Mouse (Mus musculus): ENCODE measurements around the gene Dmkn. TPM values are rescaled to one million over a fixed set of nuclear protein-coding genes. Genes with fewer than 3 reads are reported as not detected.
"Not testable (repeated sequence)": the region's sequence is repeated elsewhere in the genome, so short reads cannot be mapped to it uniquely, and the experiment has no call there.

Gene Dmkn
- polyA plus RNA-seq, 1 experiment: 4.5 TPM

GRCm38 (mm10) chr7:30810319-30810718 lies 46.8 kb downstream of the Dmkn start:
- no peak for DNase-seq (ENCODE audit: extremely low spot score in 1 of 2, low spot score in 1 of 2)

DNA sequence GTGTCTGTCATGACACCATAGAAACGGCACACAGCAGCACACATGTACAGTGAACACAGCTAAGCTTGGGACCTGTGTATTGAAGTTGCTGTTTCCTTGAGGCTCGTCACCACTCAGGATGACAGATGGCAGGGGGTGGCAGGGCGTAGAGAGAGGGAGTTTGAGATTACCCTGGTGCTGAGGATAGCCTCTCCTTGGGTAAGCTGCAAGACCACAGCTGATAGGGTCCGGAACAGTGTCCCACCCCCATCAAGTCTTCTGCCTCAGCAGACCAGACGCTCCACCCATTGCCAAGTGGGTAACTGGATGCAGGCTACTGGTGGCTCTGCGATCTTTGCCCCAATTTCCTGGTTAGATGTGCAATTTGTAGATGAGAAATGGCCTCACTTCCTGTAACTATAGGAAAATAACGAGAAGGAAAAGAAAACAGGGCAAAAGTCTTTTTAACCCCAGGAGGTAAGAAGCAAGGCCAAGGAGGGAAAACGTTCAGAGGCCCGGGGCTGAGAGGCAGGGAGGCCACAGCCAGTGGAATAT lies 48.3 kb downstream of the Dmkn start:
- DNase-seq (ENCODE audit: extremely low spot score in 1 of 2, low spot score in 1 of 2): no peak

DNA sequence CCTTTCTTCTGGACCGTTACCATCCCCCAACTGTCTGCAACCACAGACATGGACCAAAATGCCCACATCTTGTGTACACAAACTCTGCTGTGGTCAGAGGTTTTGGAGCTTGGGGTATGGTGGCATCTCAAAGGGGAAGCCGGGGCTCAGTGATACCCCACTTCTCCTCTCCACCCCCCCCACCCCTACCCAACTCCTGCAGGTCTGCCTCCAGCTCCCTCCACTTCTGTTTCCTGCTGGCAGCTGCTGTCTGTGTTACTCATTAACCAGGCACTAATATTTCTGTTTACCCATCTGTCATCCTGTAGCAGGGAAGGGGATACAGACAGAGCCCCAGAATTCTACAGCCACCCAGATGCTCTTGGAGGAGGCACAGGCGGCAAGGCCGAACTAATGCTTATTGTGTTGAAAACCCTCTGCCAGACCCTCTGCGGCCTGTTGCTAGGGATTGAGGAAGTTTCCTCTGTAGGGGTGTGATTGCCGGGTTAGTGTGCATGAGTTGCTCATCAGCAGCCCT lies 48.8 kb downstream of the Dmkn start:
- DNase-seq (ENCODE audit: extremely low spot score in 1 of 2, low spot score in 1 of 2): no peak

GRCm38 (mm10) chr7:30820131-30820530 lies 56.6 kb downstream of the Dmkn start:
- DNase-seq (ENCODE audit: extremely low spot score in 1 of 2, low spot score in 1 of 2): no peak

GRCm38 (mm10) chr7:30820854-30821445 lies 57.4 kb downstream of the Dmkn start:
- DNase-seq (ENCODE audit: extremely low spot score in 1 of 2, low spot score in 1 of 2): no peak

GRCm38 (mm10) chr7:30821532-30821931 lies 58.0 kb downstream of the Dmkn start:
- DNase-seq (ENCODE audit: extremely low spot score in 1 of 2, low spot score in 1 of 2): no peak

- no peak for DNase-seq (ENCODE audit: extremely low spot score in 1 of 2, low spot score in 1 of 2)
Observed at GRCm38 (mm10) chr7:30823675-30824074, 60.1 kb downstream of the Dmkn start, which contains the start of gene Ffar2. Gene Ffar2 (minus strand): TSS chr7:30823775.

DNA sequence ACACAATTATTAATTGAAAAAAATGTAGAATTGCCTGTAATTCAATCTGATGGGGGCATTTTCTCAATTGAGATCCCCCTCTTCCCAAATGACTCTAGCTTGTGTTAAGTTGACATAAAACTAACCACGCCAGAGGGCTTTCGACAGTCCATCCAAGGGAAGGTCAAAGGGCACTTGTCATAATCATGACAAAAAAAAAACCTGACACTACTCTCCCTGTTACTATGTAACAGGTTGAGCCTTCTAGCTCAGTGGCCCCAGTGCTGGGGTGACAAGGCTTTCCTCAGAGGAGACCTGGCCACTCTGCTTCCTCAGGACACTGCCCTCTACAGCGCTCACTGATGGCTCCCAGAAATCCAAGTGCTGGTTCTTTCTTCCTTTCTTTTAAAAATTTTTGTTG lies 60.8 kb downstream of the Dmkn start:
- DNase-seq (ENCODE audit: extremely low spot score in 1 of 2, low spot score in 1 of 2): no peak

DNA sequence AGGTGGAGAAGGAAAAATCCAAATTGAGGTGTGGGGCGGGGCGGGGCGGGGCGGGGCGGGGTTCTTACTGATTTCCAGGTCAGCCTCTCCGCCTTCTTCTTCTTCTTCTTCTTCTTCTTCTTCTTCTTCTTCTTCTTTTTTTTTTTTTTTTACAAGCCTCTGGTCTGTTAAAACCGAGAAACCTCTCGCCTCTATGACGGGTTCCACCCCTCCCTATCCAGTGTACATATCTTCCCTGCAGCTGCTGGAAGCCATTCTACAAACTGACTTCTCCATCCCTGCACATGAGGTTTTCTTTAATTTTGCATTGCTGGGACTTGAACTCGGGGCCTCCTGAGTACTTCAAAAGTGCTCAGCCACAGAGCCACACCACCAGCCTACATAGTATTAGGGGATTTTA lies 63.1 kb downstream of the Dmkn start:
- DNase-seq (ENCODE audit: extremely low spot score in 1 of 2, low spot score in 1 of 2): no peak

DNA sequence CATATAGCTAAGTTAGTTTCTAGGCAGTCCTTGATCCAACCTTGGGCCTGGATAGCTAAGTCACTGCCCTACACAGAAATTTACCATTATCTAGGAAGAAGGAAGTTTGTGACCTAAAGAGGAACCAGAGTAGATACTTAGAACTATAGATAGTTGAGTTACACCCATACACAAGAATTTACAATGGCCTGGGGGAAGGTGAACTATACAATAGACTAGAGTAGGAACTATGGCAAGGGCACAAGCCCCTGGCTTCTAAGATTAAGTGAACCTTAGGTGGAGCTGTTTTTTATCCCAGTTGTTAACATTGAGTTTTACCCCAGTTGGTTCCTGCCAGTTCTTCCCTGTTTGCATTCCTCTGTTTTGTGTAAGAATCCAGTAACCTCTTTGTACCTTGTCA lies 65.3 kb downstream of the Dmkn start:
- DNase-seq (ENCODE audit: extremely low spot score in 1 of 2, low spot score in 1 of 2): not testable (repeated sequence)

DNA sequence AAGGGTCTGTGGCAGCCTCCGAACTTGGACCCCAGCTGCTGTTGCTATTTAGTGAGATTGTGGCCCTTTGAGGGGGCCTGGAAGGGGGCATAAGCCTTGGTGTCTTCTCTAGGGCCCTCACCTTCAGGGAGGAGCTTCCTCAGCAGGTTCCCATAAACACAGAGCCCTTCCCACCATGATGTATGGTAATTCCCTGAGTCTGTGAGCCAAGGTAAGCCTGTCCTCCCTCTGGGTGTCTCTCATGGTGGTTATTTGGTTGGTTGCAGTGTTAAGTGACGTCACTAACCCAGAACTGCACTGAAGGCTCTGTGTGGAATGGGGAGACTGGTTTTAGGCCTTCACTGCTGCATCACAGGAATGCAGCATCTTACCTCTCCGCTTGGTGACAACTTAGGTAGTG lies 65.9 kb downstream of the Dmkn start:
- DNase-seq (ENCODE audit: extremely low spot score in 1 of 2, low spot score in 1 of 2): no peak

Other genes with a start within 250 kb of the Dmkn start
- gene Arhgap33, start 228.7 kb upstream of the Dmkn start, polyA plus RNA-seq (2012; rRNA removed): 172 and 192 TPM in 2 replicates
- 9.3 and 10.7 TPM in 2 replicates for gene Hspb6, start 211.6 kb upstream of the Dmkn start, polyA plus RNA-seq (2012; rRNA removed)
- gene Proser3, start 211.5 kb upstream of the Dmkn start, polyA plus RNA-seq (2012; rRNA removed): 7.3 and 8.3 TPM in 2 replicates
- 64.1 and 67.3 TPM in 2 replicates for gene Lin37, start 203.9 kb upstream of the Dmkn start, polyA plus RNA-seq (2012; rRNA removed)
- 125 and 131 TPM in 2 replicates for gene U2af1l4, start 200.5 kb upstream of the Dmkn start, polyA plus RNA-seq (2012; rRNA removed)
- gene Gm49396, start 200.4 kb upstream of the Dmkn start, polyA plus RNA-seq (2012; rRNA removed): 8.2 and 9.4 TPM in 2 replicates
- gene Psenen, start 200.1 kb upstream of the Dmkn start, polyA plus RNA-seq (2012; rRNA removed): 114 and 133 TPM in 2 replicates
- 6.2 and 7.9 TPM in 2 replicates for gene Igflr1, start 198.3 kb upstream of the Dmkn start, polyA plus RNA-seq (2012; rRNA removed)
- gene Kmt2b, start 175.0 kb upstream of the Dmkn start, polyA plus RNA-seq (2012; rRNA removed): 42.2 and 45.9 TPM in 2 replicates
- 0.04 TPM in 1 of 2 replicates, not detected in the other for gene Zbtb32, start 164.8 kb upstream of the Dmkn start, polyA plus RNA-seq (2012; rRNA removed)
- gene Upk1a, start 150.9 kb upstream of the Dmkn start, polyA plus RNA-seq (2012; rRNA removed): 1.7 and 2.3 TPM in 2 replicates
- 893 and 1,127 TPM in 2 replicates for gene Cox6b1, start 137.6 kb upstream of the Dmkn start, polyA plus RNA-seq (2012; rRNA removed)
- not detected in 2 replicates for gene Etv2, start 127.9 kb upstream of the Dmkn start, polyA plus RNA-seq (2012; rRNA removed)
- 59.7 and 66.4 TPM in 2 replicates for gene Rbm42, start 113.4 kb upstream of the Dmkn start, polyA plus RNA-seq (2012; rRNA removed)
- 11.8 and 13.0 TPM in 2 replicates for gene Haus5, start 98.8 kb upstream of the Dmkn start, polyA plus RNA-seq (2012; rRNA removed)
- gene Pmis2, start 92.2 kb upstream of the Dmkn start, polyA plus RNA-seq (2012; rRNA removed): not detected in 2 replicates
- gene 2200002J24Rik, start 64.8 kb upstream of the Dmkn start, polyA plus RNA-seq (2012; rRNA removed): not detected in 2 replicates
- gene Atp4a, start 51.5 kb upstream of the Dmkn start, polyA plus RNA-seq (2012; rRNA removed): 0.65 and 0.82 TPM in 2 replicates
- 167 and 185 TPM in 2 replicates for gene Tmem147, start 34.2 kb upstream of the Dmkn start, polyA plus RNA-seq (2012; rRNA removed)
- gene Gapdhs, start 20.1 kb upstream of the Dmkn start, polyA plus RNA-seq (2012; rRNA removed): not detected in 2 replicates
- 14.6 and 15.1 TPM in 2 replicates for gene Sbsn, start 12.3 kb upstream of the Dmkn start, polyA plus RNA-seq (2012; rRNA removed)
- not detected in 2 replicates for gene Krtdap, start 24.1 kb downstream of the Dmkn start, polyA plus RNA-seq (2012; rRNA removed)
- 0.13 and 0.14 TPM in 2 replicates for gene Ffar2, start 60.0 kb downstream of the Dmkn start, polyA plus RNA-seq (2012; rRNA removed)
- not detected in 2 replicates for gene Ffar3, start 92.4 kb downstream of the Dmkn start, polyA plus RNA-seq (2012; rRNA removed)
- gene Ffar1, start 97.8 kb downstream of the Dmkn start, polyA plus RNA-seq (2012; rRNA removed): not detected in 2 replicates
- gene Cd22, start 116.6 kb downstream of the Dmkn start, polyA plus RNA-seq (2012; rRNA removed): 0.66 and 0.78 TPM in 2 replicates
- 208 and 271 TPM in 2 replicates for gene Mag, start 151.1 kb downstream of the Dmkn start, polyA plus RNA-seq (2012; rRNA removed)
- gene Hamp2, start 160.9 kb downstream of the Dmkn start, polyA plus RNA-seq (2012; rRNA removed): not detected in 2 replicates
- gene Hamp, start 180.3 kb downstream of the Dmkn start, polyA plus RNA-seq (2012; rRNA removed): not detected in 2 replicates
- 194 and 251 TPM in 2 replicates for gene Usf2, start 193.0 kb downstream of the Dmkn start, polyA plus RNA-seq (2012; rRNA removed)
- 10.3 and 12.7 TPM in 2 replicates for gene Lsr, start 209.7 kb downstream of the Dmkn start, polyA plus RNA-seq (2012; rRNA removed)
- 0.21 and 0.26 TPM in 2 replicates for gene Fam187b, start 210.0 kb downstream of the Dmkn start, polyA plus RNA-seq (2012; rRNA removed)

All from frontal cortex, adult 2 months (tissue).